Mouse (Mus musculus) Patski (cell line): Measurements from ENCODE around the gene Sept9. TPM values are rescaled to one million over a fixed set of nuclear protein-coding genes. Genes with fewer than 3 reads are reported as not detected.
A peak's percentile ranks its signal among the peaks of the same experiment; 100 is the strongest.

Source experiments
- ATAC-seq: fragments of 100-300 bp; one replicate; pipeline ENCODE4 v1.8.0; 2021
- CTCF ChIA-PET: fragments of 350-600 bp; sonication (Branson Sonifier 250); formaldehyde crosslinking; loops from one replicate; lab custom pipeline; 2022; ENCODE audit warnings: inconsistent platforms; lab: Charles Lee
- POLR2A ChIA-PET: fragments of 350-600 bp; sonication (Branson Sonifier 250); formaldehyde crosslinking; loops from one replicate; lab custom pipeline; 2022; ENCODE audit warnings: antibody characterized with exemption, inconsistent platforms; lab: Charles Lee
- DNase-seq: peaks from one replicate; pipeline ENCODE4 v3.0.0-alpha.2; 2011; ENCODE audit warnings: low read depth, low spot score
- H3K27me3 ChIP-seq: fragments of 371-371 bp; one replicate; pipeline ENCODE4 v1.5.1; 2021
- CTCF ChIP-seq: fragments of 100-300 bp; IDR thresholded peaks from one replicate; pipeline ENCODE4 v1.5.1; 2021
- in situ Hi-C: fragments of 300-500 bp; cut with MboI; formaldehyde crosslinking; loops from 3 replicates; pipeline ENCODE4 v1.11.1; 2018; ENCODE audit warnings: low pct_unique_long_range_greater_than_20kb, mixed read lengths
- polyA plus RNA-seq: library from polyadenylated mRNA; unstranded; gene quantifications from one replicate; pipeline ENCODE4 v1.2.3, GENCODE M21; 2021

The Sept9 gene
- polyA plus RNA-seq, 1 experiment from 2014 or later, result 87.6 TPM

DNA sequence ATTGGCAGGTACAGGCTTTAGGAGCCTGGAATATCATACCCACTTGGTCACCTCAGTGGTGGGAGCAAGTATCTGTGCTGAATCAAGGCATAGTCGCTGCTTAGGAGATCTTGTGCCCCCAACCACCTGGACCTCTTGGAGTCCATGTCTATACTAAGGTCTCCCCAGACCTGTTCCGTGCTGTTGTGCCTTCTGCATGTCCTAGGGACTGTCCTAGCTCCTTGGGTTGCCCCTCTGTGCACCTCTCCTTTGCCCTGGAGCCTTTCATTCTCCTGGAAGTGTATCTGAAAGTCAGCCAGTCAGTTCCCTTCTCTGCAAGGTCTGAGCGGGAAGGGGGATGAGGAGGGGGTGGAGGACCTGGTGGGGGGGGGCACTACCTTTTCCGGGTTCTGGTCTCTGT, 68.4 kb downstream of the Sept9 start:
- no peaks in the 10 kb centered on the region for H3K27me3 ChIP-seq
- DNase-seq, result no peak
- no peak for ATAC-seq
- TF ChIP-seq CTCF, result no peak
- in situ Hi-C loops, result loop anchor here (5.0 to 10.0 kb wide), 2 partner anchors 44 to 87 kb away; no protein-coding TSS in a partner anchor
- ChIA-PET POLR2A (interaction anchor here (1.3 to 1.6 kb wide), 2 partner anchors 42 to 45 kb away, joined by 3 to 11 read pairs; no protein-coding TSS in a partner anchor), CTCF (interaction anchor here (2.6 to 3.0 kb wide), 2 partner anchors 43 to 45 kb away, joined by 11 to 13 read pairs; no protein-coding TSS in a partner anchor)

DNA sequence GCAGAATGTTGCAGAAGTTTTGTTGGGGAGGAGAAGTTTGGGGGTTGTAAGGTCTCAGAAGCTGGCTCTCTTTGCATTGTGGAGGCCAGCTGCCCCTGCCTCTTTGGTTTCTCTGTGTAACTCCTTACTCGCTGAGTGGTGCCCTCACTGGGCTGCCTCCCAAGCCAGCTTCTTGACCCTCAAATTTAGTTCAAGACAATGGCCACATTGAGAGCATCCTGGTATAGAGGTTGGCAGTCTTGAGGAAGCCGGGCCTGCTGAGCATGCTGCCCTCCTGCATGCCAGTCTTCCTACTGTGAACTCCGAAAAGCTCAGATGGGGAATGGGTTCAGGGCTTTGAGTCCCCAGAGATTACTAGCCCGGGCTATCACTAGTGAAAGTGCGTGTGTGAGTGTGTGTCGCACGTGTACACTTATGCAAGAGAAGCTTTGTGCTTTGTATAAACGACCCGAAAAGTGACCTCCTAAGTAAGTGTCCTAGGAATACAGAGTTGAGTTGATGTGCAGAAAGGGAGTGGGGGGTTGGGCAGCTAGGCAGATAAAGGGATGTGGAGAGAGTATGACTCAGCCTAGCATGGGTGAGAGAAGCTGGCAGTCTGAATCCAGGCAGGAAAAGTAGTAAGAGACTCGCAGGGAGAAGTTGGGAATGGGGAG, 69.0 kb downstream of the Sept9 start:
- no peak for ATAC-seq
- ChIA-PET CTCF (interaction anchor here (1.2 to 3.0 kb wide), 5 partner anchors 28 to 90 kb away, joined by 3 to 13 read pairs (median 7); no protein-coding TSS in a partner anchor), POLR2A (interaction anchor here (1.3 to 1.6 kb wide), 3 partner anchors 9 to 44 kb away, joined by 3 to 11 read pairs (median 5); no protein-coding TSS in a partner anchor)
- H3K27me3 ChIP-seq, result no peaks in the 10 kb centered on the region
- TF ChIP-seq CTCF, result no peak
- in situ Hi-C loops, result loop anchor here (5.0 to 10.0 kb wide), 2 partner anchors 44 to 86 kb away; no protein-coding TSS in a partner anchor
- DNase-seq, result no peak

DNA sequence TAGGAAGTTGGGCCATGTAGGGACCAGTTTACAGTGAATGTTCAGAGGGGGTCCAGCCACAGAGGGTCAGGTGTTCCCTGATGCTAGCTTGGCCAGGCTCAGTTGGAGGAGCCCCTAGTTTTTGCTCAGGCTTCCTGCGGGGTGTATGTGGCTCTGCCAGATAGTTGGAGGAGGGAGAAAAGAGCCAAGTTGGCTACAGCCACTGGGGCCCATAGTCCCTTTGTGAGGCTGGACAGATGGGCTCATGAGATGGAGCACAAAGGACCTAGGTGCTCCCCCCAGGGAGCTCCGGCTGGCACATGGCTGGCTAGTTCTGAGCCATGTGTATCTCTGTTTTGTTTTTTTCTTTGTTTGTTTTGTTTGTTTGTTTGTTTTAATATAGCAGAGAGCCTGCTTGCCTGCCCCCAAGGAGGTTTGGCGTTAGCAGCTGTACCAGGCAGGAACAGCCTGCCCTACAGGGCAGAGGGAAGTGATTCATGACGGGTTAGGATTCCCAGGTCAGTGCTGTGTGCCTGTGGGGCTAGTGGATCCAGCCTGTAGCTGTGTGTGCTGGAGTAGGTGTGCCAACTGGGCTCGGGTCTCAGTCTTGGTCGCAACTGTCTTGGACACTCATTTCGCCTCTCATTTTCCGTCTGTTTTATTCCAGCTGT, 69.7 kb downstream of the Sept9 start:
- DNase-seq (no peak), ATAC-seq (no peak)
- ChIA-PET POLR2A (interaction anchor here (1.3 to 1.6 kb wide), 3 partner anchors 9 to 44 kb away, joined by 3 to 11 read pairs (median 5); no protein-coding TSS in a partner anchor), CTCF (interaction anchor here (1.2 to 3.0 kb wide), 5 partner anchors 28 to 89 kb away, joined by 3 to 13 read pairs (median 7); no protein-coding TSS in a partner anchor)
- no peaks in the 10 kb centered on the region for H3K27me3 ChIP-seq
- in situ Hi-C loops, result loop anchor here (5.0 to 10.0 kb wide), 2 partner anchors 43 to 86 kb away; no protein-coding TSS in a partner anchor
- TF ChIP-seq CTCF, result no peak

- no peak for TF ChIP-seq CTCF
- no peak for ATAC-seq
These were observed 70.5 kb downstream of the Sept9 start for GRCm38 (mm10) chr11:117269946-117270345.

GRCm38 (mm10) chr11:117274973-117275372, 75.5 kb downstream of the Sept9 start:
- TF ChIP-seq CTCF, result no peak
- POLR2A ChIA-PET, result interaction anchor here (2.3 kb wide), 1 partner anchor 10 kb away, joined by 7 read pairs; no protein-coding TSS in a partner anchor
- H3K27me3 ChIP-seq, result no peaks in the 10 kb centered on the region
- ATAC-seq, result no peak
- in situ Hi-C loops, result no loop called here
- CTCF ChIA-PET, result interaction anchor here (1.3 to 1.9 kb wide), 3 partner anchors 11 to 30 kb away, joined by 3 to 5 read pairs (median 4); no protein-coding TSS in a partner anchor
- DNase-seq, result no peak

More at GRCm38 (mm10) chr11:117269946-117270345, 70.5 kb downstream of the Sept9 start:
- in situ Hi-C loops, result loop anchor here (5.0 to 10.0 kb wide), 2 partner anchors 42 to 85 kb away; no protein-coding TSS in a partner anchor
- H3K27me3 ChIP-seq, result no peaks in the 10 kb centered on the region
- no peak for DNase-seq
- ChIA-PET POLR2A (no interaction called here), CTCF (interaction anchor here (2.0 to 3.0 kb wide), 3 partner anchors 41 to 89 kb away, joined by 7 to 13 read pairs (median 11); no protein-coding TSS in a partner anchor)

DNA sequence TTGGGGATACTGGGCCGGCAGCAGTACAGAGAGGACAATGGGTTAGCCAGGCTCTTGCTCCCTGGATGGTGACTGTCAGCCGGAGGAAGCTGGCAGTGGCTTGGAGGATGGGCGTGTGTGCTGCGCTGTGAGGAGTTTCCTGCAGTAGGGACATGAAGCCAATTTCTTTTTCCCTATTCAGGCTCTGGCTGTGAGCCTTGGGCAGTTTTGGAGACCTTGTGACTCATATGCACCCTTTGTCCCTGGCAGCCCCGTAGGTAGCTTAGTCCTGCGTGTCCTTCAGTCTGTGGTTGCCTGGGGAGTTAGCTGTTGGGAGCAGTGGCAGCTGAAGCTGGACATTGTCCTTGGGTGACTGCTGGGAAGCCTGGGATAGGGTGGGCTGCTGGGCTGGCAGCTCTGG, 76.5 kb downstream of the Sept9 start:
- in situ Hi-C loops, result no loop called here
- CTCF ChIA-PET, result interaction anchor here (0.9 to 1.9 kb wide), 4 partner anchors 10 to 35 kb away, joined by 3 to 5 read pairs (median 4); no protein-coding TSS in a partner anchor
- H3K27me3 ChIP-seq, result no peaks in the 10 kb centered on the region
- POLR2A ChIA-PET, result interaction anchor here (2.3 kb wide), 1 partner anchor 9 kb away, joined by 7 read pairs; no protein-coding TSS in a partner anchor
- TF ChIP-seq CTCF, result no peak
- ATAC-seq, result peak; percentile 65
- no peak for DNase-seq

DNA sequence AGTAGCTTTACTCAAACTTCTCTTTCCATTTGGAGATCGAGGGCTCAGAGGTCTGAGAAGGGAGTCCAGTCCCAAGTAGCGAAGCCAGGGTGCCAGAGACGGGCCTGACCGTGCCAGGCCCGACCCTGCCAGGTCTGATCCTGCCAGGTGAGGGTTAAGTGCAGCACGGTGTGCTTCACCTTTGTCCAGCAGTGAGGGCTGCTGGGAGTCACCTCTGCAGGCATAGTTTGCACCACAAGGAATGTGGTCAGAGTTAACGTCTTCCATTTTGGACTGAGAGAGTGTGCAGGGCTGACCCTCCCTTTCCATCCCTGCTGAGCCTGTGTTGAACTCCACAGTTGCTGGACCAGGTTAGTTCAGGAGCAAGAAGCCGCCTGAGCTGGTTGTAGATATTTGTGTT, 77.5 kb downstream of the Sept9 start:
- in situ Hi-C loops, result no loop called here
- ChIA-PET POLR2A (interaction anchor here (0.9 kb wide), 1 partner anchor 10 kb away, joined by 3 read pairs; no protein-coding TSS in a partner anchor), CTCF (interaction anchor here (0.9 to 1.9 kb wide), 3 partner anchors 28 to 82 kb away, joined by 3 to 4 read pairs (median 3); no protein-coding TSS in a partner anchor)
- no peaks in the 10 kb centered on the region for H3K27me3 ChIP-seq
- DNase-seq (no peak), ATAC-seq (no peak)
- TF ChIP-seq CTCF, result no peak

DNA sequence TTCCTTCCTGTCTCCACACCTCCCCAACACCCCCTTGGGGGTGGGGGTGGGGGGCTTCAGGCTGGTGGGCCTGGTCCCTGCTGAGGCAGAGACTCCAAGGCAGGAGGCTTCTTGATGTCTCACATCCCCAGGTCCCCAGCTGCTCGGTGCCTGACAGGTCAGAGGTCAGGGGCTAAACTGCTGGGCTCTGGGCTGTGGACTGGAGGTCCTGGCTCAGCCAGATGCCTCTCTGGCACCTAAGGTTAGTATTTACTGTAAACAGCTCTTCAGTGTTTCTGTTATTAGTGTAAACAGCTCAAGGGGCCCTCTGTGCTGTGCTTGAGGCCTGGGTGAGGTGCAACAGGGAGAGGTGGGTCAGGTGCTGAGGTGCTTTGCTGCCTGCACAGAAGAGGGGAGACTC, 78.7 kb downstream of the Sept9 start:
- CTCF ChIA-PET, result no interaction called here
- no peak for TF ChIP-seq CTCF
- no peak for ATAC-seq
- POLR2A ChIA-PET, result no interaction called here
- no peaks in the 10 kb centered on the region for H3K27me3 ChIP-seq
- DNase-seq, result no peak
- in situ Hi-C loops, result no loop called here

DNA sequence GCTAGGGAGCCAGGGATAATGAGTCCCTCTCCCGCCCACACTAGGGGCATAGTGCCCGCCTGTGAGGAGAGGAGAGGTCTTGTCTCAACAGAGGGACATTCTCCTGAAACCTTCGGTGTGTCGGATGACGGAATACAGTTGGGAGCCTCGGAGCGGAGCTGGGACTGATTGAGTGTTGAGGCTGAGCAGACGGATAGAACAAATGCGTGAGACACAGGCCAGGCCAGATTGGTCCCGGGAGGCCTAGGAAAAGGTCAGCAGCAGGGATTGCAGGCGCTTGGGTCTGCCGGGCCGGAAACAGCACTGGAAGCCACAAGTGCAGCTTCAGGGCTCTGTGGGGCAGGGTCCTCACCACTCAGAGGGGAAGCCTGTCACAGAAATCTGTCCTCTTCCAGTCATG, 79.1 kb downstream of the Sept9 start:
- no peak for TF ChIP-seq CTCF
- ChIA-PET POLR2A (no interaction called here), CTCF (no interaction called here)

DNA sequence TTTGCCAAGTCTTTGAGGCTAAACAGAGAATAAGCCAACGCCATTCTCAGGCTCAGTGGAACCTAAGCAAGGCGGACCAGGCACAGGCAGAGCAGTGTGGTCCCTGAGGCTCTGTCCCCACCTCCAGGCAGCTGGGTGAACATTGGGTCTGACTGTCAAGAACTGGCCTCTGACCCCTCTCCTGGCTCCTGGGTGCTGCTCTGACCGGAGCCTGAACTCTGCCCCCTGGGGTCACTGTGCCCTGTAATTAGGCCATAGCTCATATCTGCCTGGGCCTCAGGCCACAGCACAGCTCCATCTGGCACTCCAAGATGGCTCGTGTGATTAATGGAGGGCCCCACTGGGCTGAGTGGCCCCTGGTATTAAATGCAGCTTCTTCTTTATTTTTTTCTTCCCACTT, 80.5 kb downstream of the Sept9 start:
- in situ Hi-C loops, result no loop called here
- POLR2A ChIA-PET, result interaction anchor here (0.5 to 1.3 kb wide), 3 partner anchors 8 to 453 kb away, joined by 3 to 5 read pairs (median 3); no protein-coding TSS in a partner anchor
- CTCF ChIA-PET, result interaction anchor here (0.9 kb wide), 1 partner anchor 20 kb away, joined by 3 read pairs; no protein-coding TSS in a partner anchor
- DNase-seq (no peak), ATAC-seq (no peak)
- TF ChIP-seq CTCF, result no peak
- no peaks in the 10 kb centered on the region for H3K27me3 ChIP-seq

More for the DNA sequence above, 79.1 kb downstream of the Sept9 start:
- DNase-seq (no peak), ATAC-seq (no peak)
- in situ Hi-C loops, result no loop called here
- H3K27me3 ChIP-seq, result no peaks in the 10 kb centered on the region
